In genomic region chr11:120549168-120549945, GRCm38 (mm10) we compare ENCODE assay signal across 8 mouse cellular contexts. TPM values are rescaled to one million over a fixed set of nuclear protein-coding genes. Genes with fewer than 3 reads are reported as not detected.
A peak's percentile ranks its signal among the peaks of the same experiment; 100 is the strongest.
DNase-seq lines count a peak whose midpoint lies in the region; ATAC-seq and TF ChIP-seq lines count a peak whose summit lies in the region.

Gene Mcrip1, minus strand, starts transcription at chr11:120549727.

- peak; percentile 94 for ATAC-seq in forebrain, embryonic 15.5 days (replicated peaks)
- ATAC-seq in liver, postnatal 0 days = peak; percentile 91
- ATAC-seq in neural tube, embryonic 13.5 days (ENCODE audit: low read depth) = peak; percentile 91

- under 1% methylated on average over 75 of the region's 87 CpGs for WGBS in forebrain, embryonic 15.5 days
- WGBS in liver, postnatal 0 days (ENCODE audit: insufficient replicate concordance) = under 1% methylated on average over 59 of the region's 87 CpGs
- under 1% methylated on average over 56 of the region's 87 CpGs for WGBS in neural tube, embryonic 13.5 days

- no peaks in the 10 kb centered on the region for H3K27me3 ChIP-seq in forebrain, embryonic 15.5 days
- no peaks in the 10 kb centered on the region for H3K27me3 ChIP-seq in liver, postnatal 0 days (ENCODE audit: insufficient read depth, low read length)
- H3K27me3 ChIP-seq in neural tube, embryonic 13.5 days = no peaks in the 10 kb centered on the region

- peak within 1 kb of the TSS; percentile 76 to 86 for H3K4me3 ChIP-seq in ES-E14 (ENCODE audit: insufficient read depth in 1 of 2, low read depth in 1 of 2, low read length in 2 of 2, poor library complexity in 1 of 2, severe bottlenecking in 1 of 2)
- H3K4me3 ChIP-seq in forebrain, embryonic 15.5 days = peak within 1 kb of the TSS; percentile 84
- H3K4me3 ChIP-seq in liver, postnatal 0 days (ENCODE audit: low read depth, low read length) = peak within 1 kb of the TSS; percentile 88
- peak within 1 kb of the TSS; percentile 91 for H3K4me3 ChIP-seq in neural tube, embryonic 13.5 days

- intact Hi-C loops in heart, postnatal 14 days (cut with DNase I) = loop anchor here (2.0 kb wide), 1 partner anchor 29 kb away; no protein-coding TSS in a partner anchor

- no peak for TF ChIP-seq CTCF in liver, postnatal 0 days (IDR thresholded peaks at IDR 0.05; ENCODE audit: low read depth)

- DNase-seq in ES-E14 (ENCODE audit: low read depth, low spot score) = peak; percentile 65
- peak; percentile 93 for DNase-seq in cerebellum, adult 11-12 months
- DNase-seq in heart, postnatal 14 days = peak; percentile 97 to 98
- DNase-seq in layer of hippocampus, adult 11-12 months (ENCODE audit: low spot score) = peak; percentile 93
- DNase-seq in liver, postnatal 0 days = peak; percentile 95
- DNase-seq in telencephalon, adult 2 months (ENCODE audit: low read depth, low spot score) = peak; percentile 68

- peaks cover 0 to 9% of the 10 kb centered on the region in 2 experiments; a peak in 3 of 4 replicates for H3K4me1 ChIP-seq in ES-E14 (ENCODE audit: control insufficient read depth in 2 of 2, insufficient read depth in 2 of 2, low read length in 2 of 2, poor library complexity in 1 of 2)
- peaks cover 26% of the 10 kb centered on the region for H3K4me1 ChIP-seq in forebrain, embryonic 15.5 days
- H3K4me1 ChIP-seq in liver, postnatal 0 days (ENCODE audit: insufficient read depth) = peaks cover 35% of the 10 kb centered on the region
- H3K4me1 ChIP-seq in neural tube, embryonic 13.5 days (replicated peaks) = peaks cover 33% of the 10 kb centered on the region

- H3K36me3 ChIP-seq in ES-E14 (ENCODE audit: control insufficient read depth, insufficient read depth, low read length, poor library complexity, severe bottlenecking) = peaks cover 1% of the 10 kb centered on the region; the same call in 1 of the 2 replicates
- H3K36me3 ChIP-seq in forebrain, embryonic 15.5 days = peaks cover 10% of the 10 kb centered on the region
- peaks cover 4% of the 10 kb centered on the region for H3K36me3 ChIP-seq in liver, postnatal 0 days (replicated peaks; ENCODE audit: insufficient read depth, low read length)
- peaks cover 13% of the 10 kb centered on the region for H3K36me3 ChIP-seq in neural tube, embryonic 13.5 days

- H3K9ac ChIP-seq in ES-E14 (ENCODE audit: insufficient read depth, low read depth, low read length, poor library complexity, severe bottlenecking) = peak within 1 kb of the TSS; percentile 80
- peak within 1 kb of the TSS; percentile 86 for H3K9ac ChIP-seq in forebrain, embryonic 15.5 days (replicated peaks)
- H3K9ac ChIP-seq in liver, postnatal 0 days (replicated peaks) = peak within 1 kb of the TSS; percentile 93
- H3K9ac ChIP-seq in neural tube, embryonic 13.5 days = peak within 1 kb of the TSS; percentile 98

- no peak within 1 kb of the TSS for H3K27ac ChIP-seq in ES-E14 (ENCODE audit: insufficient read depth, low read depth, low read length, poor library complexity, severe bottlenecking)
- peak within 1 kb of the TSS; percentile 71 for H3K27ac ChIP-seq in forebrain, embryonic 15.5 days (replicated peaks)
- H3K27ac ChIP-seq in liver, postnatal 0 days (ENCODE audit: low read depth) = peak within 1 kb of the TSS; percentile 98
- H3K27ac ChIP-seq in neural tube, embryonic 13.5 days (replicated peaks) = peak within 1 kb of the TSS; percentile 90

- H3K9me3 ChIP-seq in ES-E14 (ENCODE audit: control insufficient read depth, insufficient read depth, low read depth, low read length) = no peaks in the 10 kb centered on the region
- no peaks in the 10 kb centered on the region for H3K9me3 ChIP-seq in forebrain, embryonic 15.5 days
- H3K9me3 ChIP-seq in liver, postnatal 0 days (ENCODE audit: low read length) = no peaks in the 10 kb centered on the region
- H3K9me3 ChIP-seq in neural tube, embryonic 13.5 days = no peaks in the 10 kb centered on the region

- H3K4me2 ChIP-seq in forebrain, embryonic 15.5 days (replicated peaks) = peak within 1 kb of the TSS; percentile 83
- H3K4me2 ChIP-seq in liver, postnatal 0 days (ENCODE audit: low read depth, low read length) = peak within 1 kb of the TSS; percentile 97
- H3K4me2 ChIP-seq in neural tube, embryonic 13.5 days = peak within 1 kb of the TSS; percentile 96

- in situ Hi-C loops in ES-E14 (cut with MboI; ENCODE audit: low sequenced_read_pairs in 2 of 2, unreplicated experiment in 2 of 2) = no loop called here

- TF ChIP-seq EP300 in liver, postnatal 0 days (IDR thresholded peaks at IDR 0.05; ENCODE audit: low read depth) = no peak

TF ChIP-seq in ES-E14, 5 proteins besides CTCF, POLR2A, EP300 and RAD21:
- TF ChIP-seq ZC3H11A (IDR thresholded peaks at IDR 0.05; ENCODE audit: borderline replicate concordance, low read depth, low read length) (no peak), HCFC1 (IDR thresholded peaks at IDR 0.05; ENCODE audit: borderline replicate concordance, insufficient read depth, low read length) (no peak), MAFK (IDR thresholded peaks at IDR 0.05; ENCODE audit: insufficient read depth, low read depth, low read length) (no peak), CHD2 (IDR thresholded peaks at IDR 0.05; ENCODE audit: low read depth, low read length) (no peak), ZNF384 (IDR thresholded peaks at IDR 0.05; ENCODE audit: low read depth, low read length) (no peak)
TF ChIP-seq in ES-E14: peak in this region for 0.

RNA-seq across cellular contexts. Expression of gene Mcrip1, which starts in this region (rescaled TPM):
- total RNA-seq in ES-E14 (2012; rRNA removed) = 18.9 and 20.2 TPM in 2 replicates
- polyA plus RNA-seq in forebrain, embryonic 15.5 days (2015; fragmentation: Nextera tagmentation; extraction: Ambion mirVana) = 242 and 245 TPM in 2 replicates
- total RNA-seq in heart, postnatal 14 days (2021) = 10 to 100 TPM; 53.5 to 58.1 TPM
- polyA plus RNA-seq in liver, postnatal 0 days (2015; fragmentation: Nextera tagmentation; extraction: Ambion mirVana) = 59.2 and 61.0 TPM in 2 replicates
- 201 and 236 TPM in 2 replicates for polyA plus RNA-seq in neural tube, embryonic 13.5 days (2015; fragmentation: Nextera tagmentation; extraction: Ambion mirVana)
